Mouse (Mus musculus) heart, adult 8-10 months (tissue): ENCODE results near the gene Gm20388. TPM values are rescaled to one million over a fixed set of nuclear protein-coding genes. Genes with fewer than 3 reads are reported as not detected.
A peak's percentile ranks its signal among the peaks of the same experiment; 100 is the strongest.

Experiments
- DNase-seq: peaks from one replicate; pipeline ENCODE4 v3.0.0; 2022; ENCODE audit warnings: low spot score
- total RNA-seq, 4 experiments: library from RNA; stranded (reverse); gene quantifications; 2 replicates each; pipeline ENCODE4 v1.2.4; 2022

The Gm20388 gene
- total RNA-seq, 4 experiments from 2014 or later = 4.2 to 6.7 TPM; not detected in 2

DNA sequence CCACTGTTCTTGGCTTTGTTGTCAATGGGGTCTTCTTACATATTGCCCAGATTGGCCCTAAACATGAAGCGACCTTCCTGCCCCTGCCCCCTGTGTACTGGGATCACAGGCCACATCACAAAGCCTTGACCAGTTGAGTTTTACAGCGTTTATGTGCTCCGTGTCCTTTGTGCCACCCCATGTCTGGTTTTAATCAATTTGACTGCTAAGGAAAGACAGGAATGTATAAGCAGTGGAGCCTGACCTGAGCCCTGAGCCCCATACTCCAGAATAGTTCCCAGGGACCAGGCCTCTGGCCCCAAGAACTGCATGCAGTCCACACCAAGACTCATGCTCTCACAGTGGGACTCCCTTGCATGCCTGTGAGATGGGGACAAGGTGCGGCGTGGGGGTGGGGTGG is 2964.5 kb downstream of the Gm20388 start:
- DNase-seq = no peak

- no peak for DNase-seq
These were observed 2967.6 kb downstream of the Gm20388 start for GRCm38 (mm10) chr8:122878231-122878630.

DNA sequence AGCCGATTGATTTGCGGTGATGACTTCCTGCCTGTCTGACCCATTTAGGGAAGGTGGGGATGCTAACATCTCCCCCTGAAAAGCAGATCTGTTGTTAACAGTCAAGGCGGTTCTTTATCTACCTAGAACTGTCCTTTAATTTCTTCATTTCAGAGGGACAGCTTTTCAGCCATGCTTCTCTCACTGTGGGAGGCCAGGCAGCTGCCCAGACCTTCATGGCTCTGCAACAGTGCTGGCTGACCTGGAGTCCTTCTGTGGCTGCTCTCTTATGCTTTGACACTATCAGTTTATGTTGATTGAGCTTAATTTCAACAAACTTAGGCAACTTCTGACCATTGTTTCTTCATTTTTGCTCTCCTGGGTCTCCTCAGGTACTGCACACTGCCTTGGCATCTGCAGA is 2969.7 kb downstream of the Gm20388 start:
- no peak for DNase-seq

DNA sequence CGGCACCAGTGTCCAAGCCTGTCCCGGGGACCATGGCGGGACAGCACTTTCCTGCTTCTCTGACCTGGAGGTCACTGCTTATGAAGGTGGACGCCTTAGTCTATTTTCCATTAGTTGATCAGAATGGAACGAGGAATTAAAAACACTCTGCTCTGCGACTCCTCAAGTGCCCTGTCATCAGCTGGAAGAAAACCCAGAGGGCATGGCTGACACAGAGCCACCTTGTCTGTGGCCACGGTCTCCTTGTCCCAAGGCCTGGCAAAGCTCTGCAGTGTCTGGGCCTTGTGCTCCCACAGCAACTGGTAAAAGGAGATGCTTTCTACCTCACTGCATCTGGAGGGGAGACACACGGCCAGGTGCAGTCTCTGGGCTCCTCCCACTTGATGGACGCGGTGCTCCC is 2973.0 kb downstream of the Gm20388 start:
- DNase-seq = no peak

GRCm38 (mm10) chr8:122891440-122891839 is 2980.8 kb downstream of the Gm20388 start:
- no peak for DNase-seq

GRCm38 (mm10) chr8:122893451-122893850 is 2982.8 kb downstream of the Gm20388 start:
- DNase-seq = no peak

- DNase-seq = no peak
These were observed 2985.7 kb downstream of the Gm20388 start for GRCm38 (mm10) chr8:122896317-122896716.

DNA sequence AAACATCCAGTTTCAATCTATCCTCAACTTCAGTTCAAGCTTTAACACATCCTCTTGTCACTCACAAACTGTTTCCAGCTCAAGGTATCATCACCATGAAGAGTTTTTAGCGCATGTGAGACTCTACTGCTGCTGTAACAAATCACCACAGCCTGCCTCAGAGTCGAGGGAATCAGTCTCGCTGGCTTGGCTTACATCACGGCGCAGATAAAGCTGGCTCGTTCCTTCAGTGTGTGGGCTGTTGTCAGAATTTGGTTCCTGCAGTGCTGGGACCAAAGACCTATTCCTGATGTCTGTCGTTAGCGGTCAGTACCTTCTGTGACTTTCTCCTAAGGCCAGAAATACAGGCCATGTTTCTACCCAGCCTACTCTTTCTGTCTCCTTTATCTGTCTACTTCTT is 2986.6 kb downstream of the Gm20388 start:
- DNase-seq = no peak

GRCm38 (mm10) chr8:122898018-122898417 is 2987.4 kb downstream of the Gm20388 start:
- DNase-seq = no peak

GRCm38 (mm10) chr8:122898473-122898872 is 2987.8 kb downstream of the Gm20388 start:
- DNase-seq = no peak

GRCm38 (mm10) chr8:122899085-122899484 is 2988.4 kb downstream of the Gm20388 start:
- DNase-seq = no peak

DNA sequence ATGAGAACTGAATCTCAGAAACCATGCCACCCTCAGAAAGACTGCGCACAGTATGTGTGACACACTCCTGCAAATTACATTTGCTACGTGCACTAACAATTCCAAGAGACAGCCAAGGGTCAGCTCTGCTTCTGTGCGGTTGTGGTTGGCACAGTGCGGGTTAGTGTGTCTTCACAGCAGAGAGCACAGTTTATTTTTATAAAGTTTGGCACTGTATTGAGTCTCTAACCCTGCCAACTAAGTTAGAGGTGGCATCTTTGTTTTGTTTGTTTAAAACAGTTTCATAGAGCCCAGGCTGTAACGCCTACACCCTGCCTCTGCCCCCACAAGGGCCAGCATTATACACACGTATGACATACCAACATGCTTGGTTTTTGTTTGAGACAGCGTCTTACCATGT is 2990.8 kb downstream of the Gm20388 start:
- DNase-seq = no peak

DNA sequence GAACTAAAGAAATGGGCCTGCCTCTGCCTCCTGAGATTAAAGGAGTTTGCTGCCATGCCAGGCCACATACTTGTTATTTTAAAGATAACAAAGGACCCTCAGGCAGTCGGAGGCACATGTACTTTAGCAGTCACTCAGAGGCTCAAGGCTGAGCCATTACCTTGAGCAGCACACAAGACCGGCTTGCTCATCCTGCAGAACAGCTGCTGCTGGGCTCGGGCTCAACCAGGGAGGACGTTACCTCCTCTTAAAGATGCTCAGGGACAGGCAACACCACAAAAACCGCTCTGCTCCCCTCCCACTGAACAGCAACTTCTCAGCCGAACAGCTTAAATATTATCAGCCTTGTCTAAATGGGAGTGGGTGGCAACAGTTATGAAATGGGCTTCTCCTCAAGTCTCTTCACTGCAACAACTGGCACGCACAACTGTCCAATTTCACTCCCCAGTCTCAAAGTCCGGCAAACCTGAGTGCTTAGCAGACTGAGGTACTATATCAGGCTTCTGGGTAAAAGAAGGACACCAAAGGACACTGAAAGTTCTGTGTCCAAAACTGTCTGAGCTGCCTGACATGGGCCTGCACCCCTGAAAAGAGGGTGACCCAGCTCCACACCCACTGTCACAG is 2991.4 kb downstream of the Gm20388 start:
- no peak for DNase-seq

GRCm38 (mm10) chr8:122902581-122902980 is 2991.9 kb downstream of the Gm20388 start:
- no peak for DNase-seq

GRCm38 (mm10) chr8:122903002-122903401 is 2992.4 kb downstream of the Gm20388 start:
- no peak for DNase-seq

GRCm38 (mm10) chr8:122904496-122904895 is 2993.9 kb downstream of the Gm20388 start:
- DNase-seq = no peak

GRCm38 (mm10) chr8:122905346-122905745 is 2994.7 kb downstream of the Gm20388 start:
- DNase-seq = no peak

DNA sequence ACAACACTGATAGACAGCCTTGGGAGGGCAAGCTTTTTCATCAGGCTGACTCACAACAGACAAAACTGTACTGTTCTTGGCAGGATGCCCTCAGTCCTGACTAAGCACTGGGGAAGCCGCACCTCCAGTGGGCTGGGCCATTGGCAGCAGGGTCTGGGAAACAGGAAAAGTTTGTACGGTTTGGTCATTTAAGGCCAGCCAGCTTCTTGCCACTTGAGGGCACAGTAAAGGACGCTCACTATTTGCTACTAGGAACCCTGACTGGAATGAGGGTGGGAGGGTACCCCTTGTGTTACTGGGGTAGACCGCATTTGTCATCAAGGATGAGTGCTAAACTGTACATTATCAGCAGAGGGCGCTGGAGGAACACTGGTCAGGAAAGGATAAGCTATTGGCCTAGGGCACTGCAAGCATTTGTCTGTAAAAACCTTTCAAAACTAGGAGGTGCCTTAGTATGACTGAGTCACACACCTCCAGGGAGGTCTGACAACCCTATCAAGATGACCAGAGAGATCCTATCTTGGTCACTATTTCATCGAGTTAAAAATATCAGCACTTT is 2995.9 kb downstream of the Gm20388 start:
- DNase-seq = peak; percentile 98

GRCm38 (mm10) chr8:122912150-122912549 is 3001.5 kb downstream of the Gm20388 start:
- no peak for DNase-seq

DNA sequence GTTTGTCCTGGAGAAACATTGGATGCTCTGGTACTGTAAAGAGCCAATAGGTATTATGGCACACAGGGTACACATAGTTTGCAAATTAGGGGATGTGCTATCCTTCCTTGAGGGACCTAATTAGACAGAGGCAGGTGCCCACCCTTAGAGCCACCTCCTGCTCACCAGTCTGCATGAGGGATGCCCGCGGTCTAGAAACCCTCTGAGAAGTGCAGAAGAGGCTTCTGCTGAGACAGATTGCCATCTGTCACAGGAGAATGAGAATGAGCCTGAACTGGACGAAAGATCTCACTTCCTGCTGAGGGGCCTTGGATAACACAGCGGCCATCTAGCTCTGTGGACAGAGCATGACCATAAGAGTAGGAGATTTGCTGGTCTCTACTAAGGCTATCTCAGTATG is 3002.2 kb downstream of the Gm20388 start:
- DNase-seq = no peak

DNA sequence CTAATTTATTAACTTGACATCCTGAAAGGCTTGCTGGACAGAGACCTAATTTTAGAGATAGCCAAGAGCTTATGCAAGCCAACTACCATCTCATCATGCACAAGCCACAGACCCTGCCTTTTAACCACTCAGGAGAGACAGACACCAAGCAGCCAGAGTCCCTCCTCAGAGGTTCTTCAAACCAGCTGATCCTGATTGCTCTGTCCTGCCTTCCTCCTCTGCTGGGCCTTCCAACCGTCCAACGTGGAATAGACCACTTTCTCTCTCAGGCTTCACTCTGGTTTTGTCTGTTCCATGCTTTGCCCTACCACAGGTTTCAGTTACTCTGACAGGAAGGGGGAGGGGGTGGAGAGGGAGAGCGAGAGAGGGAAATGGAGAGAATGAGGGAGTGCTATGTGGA is 3006.1 kb downstream of the Gm20388 start:
- no peak for DNase-seq

DNA sequence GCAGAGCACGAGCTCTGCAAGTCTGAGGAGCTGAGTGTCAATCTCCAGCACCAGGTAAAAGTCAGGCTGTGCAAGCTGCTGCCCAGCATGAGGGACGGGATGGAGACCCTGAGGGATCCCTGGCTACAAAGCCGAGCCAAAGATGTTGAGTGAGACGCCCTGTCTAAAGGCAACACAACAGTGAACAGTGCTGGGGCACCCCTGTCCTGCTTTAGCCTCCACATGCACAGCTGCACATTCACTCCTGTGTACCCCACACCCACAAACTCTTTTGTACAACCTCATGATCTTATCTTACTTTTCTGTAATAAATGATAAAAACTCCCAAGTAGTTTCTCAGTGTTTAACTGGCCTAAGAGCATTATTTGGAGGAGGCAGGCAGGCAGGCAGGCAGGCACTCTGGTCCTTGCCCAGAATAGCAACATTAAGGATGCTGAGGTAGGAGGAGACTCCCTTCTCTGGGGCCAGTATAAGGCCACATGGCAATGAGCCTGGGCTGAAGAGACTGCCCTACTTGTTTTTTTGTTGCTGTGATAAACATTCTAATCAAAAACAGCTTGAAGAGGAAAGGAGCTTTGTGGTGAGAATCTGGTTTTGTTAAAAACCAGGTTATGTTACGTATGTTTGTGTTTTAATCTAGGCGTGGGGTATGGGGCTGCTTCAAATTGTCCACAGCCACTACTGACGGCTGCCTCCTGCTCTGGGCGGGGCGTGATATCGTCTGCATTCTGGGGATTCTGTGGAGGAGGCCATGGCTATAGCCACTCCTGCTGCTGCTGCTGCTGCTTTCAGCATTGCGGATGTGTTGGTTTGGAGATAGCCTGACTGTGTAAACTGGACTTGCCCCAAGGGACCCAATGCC is 3007.1 kb downstream of the Gm20388 start:
- DNase-seq = no peak
